ENCODE assay signal across 28 mouse cellular contexts in the genomic region with DNA sequence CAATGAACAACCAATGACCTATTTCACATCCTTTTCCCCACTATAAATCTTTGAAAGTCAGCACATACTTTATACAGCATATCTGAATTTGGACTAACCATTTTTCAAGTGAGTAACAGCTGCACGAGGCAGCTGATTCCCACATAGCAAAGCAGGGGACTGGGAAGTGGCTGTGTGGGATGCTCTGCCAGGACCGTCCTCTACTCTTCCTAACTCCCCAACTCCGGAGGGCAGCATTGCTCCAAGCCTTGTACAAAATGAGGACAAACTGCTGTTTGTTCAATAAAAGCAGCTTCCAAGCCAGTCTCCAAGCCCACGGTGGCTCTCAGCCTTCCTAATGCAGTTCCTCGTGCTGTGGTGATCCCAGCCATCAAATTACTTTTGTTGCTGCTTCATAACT. TPM values are rescaled to one million over a fixed set of nuclear protein-coding genes. Genes with fewer than 3 reads are reported as not detected.
DNase-seq lines count a peak whose midpoint lies in the region; ATAC-seq lines count a peak whose summit lies in the region.
"Had no signal": no experiment of that assay in that cellular context is flagged by ENCODE, and none has a peak within 500 bp of the region (broad histone marks: within the 10 kb centered on the region; RNA-seq: fewer than 3 reads in every experiment).

No protein-coding gene starts in this region.

- no peaks in the 10 kb centered on the region for H3K27me3 ChIP-seq in heart, embryonic 12.5 days (replicated peaks)
- no peaks in the 10 kb centered on the region for H3K27me3 ChIP-seq in limb, embryonic 12.5 days
- no peaks in the 10 kb centered on the region for H3K27me3 ChIP-seq in limb, embryonic 10.5 days (ENCODE audit: low read depth, poor library complexity, severe bottlenecking)
- no peaks in the 10 kb centered on the region for H3K27me3 ChIP-seq in intestine, embryonic 16.5 days (replicated peaks; ENCODE audit: control insufficient read depth, insufficient read depth, low read length)
- no peaks in the 10 kb centered on the region for H3K27me3 ChIP-seq in stomach, embryonic 16.5 days (ENCODE audit: control insufficient read depth, insufficient read depth, low read length)
- no peaks in the 10 kb centered on the region for H3K27me3 ChIP-seq in heart, embryonic 10.5 days (ENCODE audit: insufficient read depth, poor library complexity, severe bottlenecking)
- H3K27me3 ChIP-seq: limb, embryonic 15.5 days; midbrain, embryonic 15.5 days; neural tube, embryonic 12.5 days had no signal

- ATAC-seq in heart, embryonic 12.5 days (ENCODE audit: insufficient number of reproducible peaks, low FRiP score): no peak
- ATAC-seq in limb, embryonic 12.5 days (ENCODE audit: insufficient number of reproducible peaks, insufficient read depth, low FRiP score, low TSS enrichment, low read depth): no peak
- ATAC-seq in intestine, embryonic 16.5 days: no peak
- ATAC-seq in stomach, embryonic 16.5 days (ENCODE audit: insufficient read depth, low FRiP score): no peak
- ATAC-seq: forebrain, postnatal 0 days; hindbrain, embryonic 16.5 days; midbrain, embryonic 15.5 days had no signal

- WGBS in heart, embryonic 12.5 days: 63% methylated on average over 5 of the region's 5 CpGs
- WGBS in limb, embryonic 12.5 days: 44% methylated on average over 5 of the region's 5 CpGs
- WGBS in limb, embryonic 10.5 days: 64% methylated on average over 5 of the region's 5 CpGs
- WGBS in intestine, embryonic 16.5 days: 32% methylated on average over 5 of the region's 5 CpGs
- WGBS in stomach, embryonic 16.5 days: 32% methylated on average over 5 of the region's 5 CpGs
- WGBS in heart, embryonic 10.5 days: 67% methylated on average over 5 of the region's 5 CpGs

- no peak overlapping the region for H3K27ac ChIP-seq in heart, embryonic 12.5 days (ENCODE audit: poor library complexity, severe bottlenecking)
- peak overlapping the region; percentile 54 for H3K27ac ChIP-seq in limb, embryonic 12.5 days
- no peak overlapping the region for H3K27ac ChIP-seq in limb, embryonic 10.5 days
- peak overlapping the region; percentile 11; the same call in 1 of the 2 replicates for H3K27ac ChIP-seq in intestine, embryonic 16.5 days (ENCODE audit: low read length)
- peak overlapping the region; percentile 61; the same call in 1 of the 2 replicates for H3K27ac ChIP-seq in stomach, embryonic 16.5 days (ENCODE audit: low read length)
- no peak overlapping the region for H3K27ac ChIP-seq in heart, embryonic 10.5 days
- H3K27ac ChIP-seq: forebrain, embryonic 10.5 days; hindbrain, embryonic 10.5 days; layer of hippocampus, adult 2 months; limb, embryonic 15.5 days; liver, embryonic 14.5 days; macrophage; midbrain, embryonic 15.5 days; neural tube, embryonic 12.5 days had no signal

- no peak overlapping the region for H3K4me3 ChIP-seq in heart, embryonic 12.5 days
- no peak overlapping the region for H3K4me3 ChIP-seq in limb, embryonic 12.5 days (replicated peaks)
- H3K4me3 ChIP-seq in limb, embryonic 10.5 days: no peak overlapping the region
- no peak overlapping the region for H3K4me3 ChIP-seq in intestine, embryonic 16.5 days (ENCODE audit: low read length)
- H3K4me3 ChIP-seq in stomach, embryonic 16.5 days (replicated peaks; ENCODE audit: low read length): no peak overlapping the region
- no peak overlapping the region for H3K4me3 ChIP-seq in heart, embryonic 10.5 days
- H3K4me3 ChIP-seq: forebrain, embryonic 10.5 days; hindbrain, embryonic 10.5 days; layer of hippocampus, adult 2 months; limb, embryonic 15.5 days; midbrain, embryonic 15.5 days; neural tube, embryonic 12.5 days had no signal

- H3K9ac ChIP-seq in heart, embryonic 12.5 days: no peak overlapping the region
- H3K9ac ChIP-seq in limb, embryonic 12.5 days (replicated peaks): no peak overlapping the region
- H3K9ac ChIP-seq in intestine, embryonic 16.5 days (ENCODE audit: low read depth, low read length): 0 out of 2 replicates have a peak overlapping the region, but pooled peaks have one; percentile 1
- no peak overlapping the region; the same call in 1 of the 2 replicates for H3K9ac ChIP-seq in stomach, embryonic 16.5 days (ENCODE audit: low read length)
- H3K9ac ChIP-seq: forebrain, postnatal 0 days; limb, embryonic 15.5 days; liver, embryonic 14.5 days; midbrain, embryonic 15.5 days; neural tube, embryonic 12.5 days had no signal

- H3K4me1 ChIP-seq in heart, embryonic 12.5 days (replicated peaks): peaks cover 26% of the 10 kb centered on the region
- H3K4me1 ChIP-seq in limb, embryonic 12.5 days (replicated peaks): peaks cover 23% of the 10 kb centered on the region
- H3K4me1 ChIP-seq in limb, embryonic 10.5 days: peaks cover 22% of the 10 kb centered on the region
- peaks cover 9% of the 10 kb centered on the region; the same call in 1 of the 2 replicates for H3K4me1 ChIP-seq in intestine, embryonic 16.5 days (ENCODE audit: control insufficient read depth, insufficient read depth, low read length)
- H3K4me1 ChIP-seq in stomach, embryonic 16.5 days (ENCODE audit: control insufficient read depth, insufficient read depth, low read length): peaks cover 3% of the 10 kb centered on the region; the same call in 1 of the 2 replicates
- H3K4me1 ChIP-seq in heart, embryonic 10.5 days: peaks cover 25% of the 10 kb centered on the region
- H3K4me1 ChIP-seq: forebrain, embryonic 10.5 days; hindbrain, embryonic 10.5 days; midbrain, embryonic 15.5 days; neural tube, embryonic 12.5 days had no signal

- H3K9me3 ChIP-seq in heart, embryonic 12.5 days (replicated peaks): no peaks in the 10 kb centered on the region
- H3K9me3 ChIP-seq in limb, embryonic 12.5 days: no peaks in the 10 kb centered on the region
- no peaks in the 10 kb centered on the region for H3K9me3 ChIP-seq in limb, embryonic 10.5 days (replicated peaks)
- H3K9me3 ChIP-seq in intestine, embryonic 16.5 days (ENCODE audit: control insufficient read depth, low read length): no peaks in the 10 kb centered on the region
- H3K9me3 ChIP-seq in stomach, embryonic 16.5 days (replicated peaks; ENCODE audit: control insufficient read depth, low read length): no peaks in the 10 kb centered on the region
- no peaks in the 10 kb centered on the region for H3K9me3 ChIP-seq in heart, embryonic 10.5 days
- H3K9me3 ChIP-seq: forebrain, embryonic 10.5 days; hindbrain, embryonic 10.5 days; limb, embryonic 15.5 days; midbrain, embryonic 15.5 days; neural tube, embryonic 12.5 days had no signal

- DNase-seq in heart, adult 11 months: peak; percentile 78
- DNase-seq in limb, embryonic 10.5 days (ENCODE audit: low spot score): no peak
- no peak for DNase-seq in heart, embryonic 10.5 days (ENCODE audit: low spot score)
- no peak for DNase-seq in lung, postnatal 14 days
- DNase-seq: adrenal gland, postnatal 25 days; cerebellum, adult 11 months; cerebellum, adult 9-11 months; forebrain, postnatal 0 days; heart, postnatal 10 days; kidney, adult 18-20 months; layer of hippocampus, postnatal 36 days; right cerebral cortex, postnatal 25 days; thymus, adult 2 months; thymus, postnatal 4 days had no signal

- H3K4me2 ChIP-seq in heart, embryonic 12.5 days: no peak overlapping the region
- H3K4me2 ChIP-seq in limb, embryonic 12.5 days: no peak overlapping the region
- no peak overlapping the region for H3K4me2 ChIP-seq in intestine, embryonic 16.5 days (ENCODE audit: low read depth, low read length)
- no peak overlapping the region for H3K4me2 ChIP-seq in stomach, embryonic 16.5 days (ENCODE audit: low read depth, low read length)
- H3K4me2 ChIP-seq: heart, embryonic 11.5 days; limb, embryonic 15.5 days; midbrain, embryonic 15.5 days; neural tube, embryonic 12.5 days had no signal

- H3K36me3 ChIP-seq in heart, embryonic 12.5 days: no peaks in the 10 kb centered on the region
- no peaks in the 10 kb centered on the region for H3K36me3 ChIP-seq in limb, embryonic 12.5 days
- H3K36me3 ChIP-seq in limb, embryonic 10.5 days: no peaks in the 10 kb centered on the region
- H3K36me3 ChIP-seq in intestine, embryonic 16.5 days (ENCODE audit: control insufficient read depth, insufficient read depth, low read length): no peaks in the 10 kb centered on the region
- no peaks in the 10 kb centered on the region for H3K36me3 ChIP-seq in stomach, embryonic 16.5 days (ENCODE audit: control insufficient read depth, insufficient read depth, low read length)
- no peaks in the 10 kb centered on the region for H3K36me3 ChIP-seq in heart, embryonic 10.5 days
- H3K36me3 ChIP-seq: forebrain, embryonic 10.5 days; hindbrain, embryonic 10.5 days; limb, embryonic 15.5 days; midbrain, embryonic 15.5 days; neural tube, embryonic 12.5 days had no signal

RNA-seq across cellular contexts. Expression of gene Trim45, which starts 11.4 kb away (rescaled TPM):
- 4.7 and 4.9 TPM in 2 replicates for polyA plus RNA-seq in heart, embryonic 12.5 days (2016; fragmentation: Nextera tagmentation; extraction: Ambion mirVana)
- 7.3 and 8.8 TPM in 2 replicates for polyA plus RNA-seq in limb, embryonic 12.5 days (2016; fragmentation: Nextera tagmentation; extraction: Ambion mirVana)
- 5.6 and 6.7 TPM in 2 replicates for polyA plus RNA-seq in limb, embryonic 10.5 days (2016; fragmentation: Nextera tagmentation; extraction: Ambion mirVana)
- polyA plus RNA-seq in intestine, embryonic 16.5 days (2015; fragmentation: Nextera tagmentation; extraction: Ambion mirVana): 4.3 and 4.4 TPM in 2 replicates
- 6.4 and 6.5 TPM in 2 replicates for polyA plus RNA-seq in stomach, embryonic 16.5 days (2015; fragmentation: Nextera tagmentation; extraction: Ambion mirVana)
- polyA plus RNA-seq in heart, embryonic 10.5 days (2016; fragmentation: Nextera tagmentation; extraction: Ambion mirVana): 5.1 and 5.6 TPM in 2 replicates

RNA-seq across cellular contexts. Expression of gene Ttf2, which starts 58.8 kb away (rescaled TPM):
- 15.2 and 15.7 TPM in 2 replicates for polyA plus RNA-seq in heart, embryonic 12.5 days (2016; fragmentation: Nextera tagmentation; extraction: Ambion mirVana)
- polyA plus RNA-seq in limb, embryonic 12.5 days (2016; fragmentation: Nextera tagmentation; extraction: Ambion mirVana): 24.2 and 25.5 TPM in 2 replicates
- 30.1 and 32.7 TPM in 2 replicates for polyA plus RNA-seq in limb, embryonic 10.5 days (2016; fragmentation: Nextera tagmentation; extraction: Ambion mirVana)
- polyA plus RNA-seq in intestine, embryonic 16.5 days (2015; fragmentation: Nextera tagmentation; extraction: Ambion mirVana): 8.9 and 10.5 TPM in 2 replicates
- 12.3 and 12.4 TPM in 2 replicates for polyA plus RNA-seq in stomach, embryonic 16.5 days (2015; fragmentation: Nextera tagmentation; extraction: Ambion mirVana)
- 18.0 and 18.1 TPM in 2 replicates for polyA plus RNA-seq in heart, embryonic 10.5 days (2016; fragmentation: Nextera tagmentation; extraction: Ambion mirVana)

Comparison
In these comparisons a context has a peak if more than half of its experiments do, and no peak if none do; other contexts are left out.
1. H3K27ac ChIP-seq: peak in limb, embryonic 12.5 days (single experiment), intestine, embryonic 16.5 days (single experiment) and stomach, embryonic 16.5 days (single experiment); none in heart, embryonic 12.5 days (single experiment), limb, embryonic 10.5 days (single experiment) and heart, embryonic 10.5 days (single experiment).